Mouse (Mus musculus): Measurements from ENCODE around the gene Dnah2.

Dnah2 gene

GRCm38 (mm10) chr11:69417449-69418384 lies 131.2 kb downstream of the Dnah2 start:
- peak; percentile 98 for DNase-seq

GRCm38 (mm10) chr11:69416921-69417448 lies 131.9 kb downstream of the Dnah2 start:
- DNase-seq, result no peak

- no peak for DNase-seq
Measured at GRCm38 (mm10) chr11:69416509-69416908, 132.4 kb downstream of the Dnah2 start.

GRCm38 (mm10) chr11:69415668-69416451 lies 133.1 kb downstream of the Dnah2 start:
- DNase-seq, result peak; percentile 90

GRCm38 (mm10) chr11:69415327-69415667 lies 133.6 kb downstream of the Dnah2 start:
- peak; percentile 91 for DNase-seq

GRCm38 (mm10) chr11:69414421-69415326 lies 134.2 kb downstream of the Dnah2 start:
- peak; percentile 70 for DNase-seq

GRCm38 (mm10) chr11:69413221-69414181 lies 135.4 kb downstream of the Dnah2 start, which contains the start of gene Kdm6b:
Gene Kdm6b (minus strand): TSS chr11:69413675.
- DNase-seq, result peak; percentile 82

GRCm38 (mm10) chr11:69412548-69412947 lies 136.4 kb downstream of the Dnah2 start:
- no peak for DNase-seq

- peak; percentile 70 for DNase-seq
Measured at GRCm38 (mm10) chr11:69411538-69412203, 137.2 kb downstream of the Dnah2 start.

GRCm38 (mm10) chr11:69411073-69411535 lies 137.8 kb downstream of the Dnah2 start:
- DNase-seq, result peak; percentile 98

GRCm38 (mm10) chr11:69410310-69411072 lies 138.4 kb downstream of the Dnah2 start:
- peak; percentile 37 for DNase-seq

GRCm38 (mm10) chr11:69410045-69410309 lies 138.9 kb downstream of the Dnah2 start:
- DNase-seq, result no peak

- peak; percentile 86 for DNase-seq
Measured at GRCm38 (mm10) chr11:69409378-69410044, 139.4 kb downstream of the Dnah2 start.

- DNase-seq, result peak; percentile 98
Measured at GRCm38 (mm10) chr11:69408541-69409377, 140.2 kb downstream of the Dnah2 start.

- no peak for DNase-seq
Measured at GRCm38 (mm10) chr11:69407724-69408004, 141.2 kb downstream of the Dnah2 start.

GRCm38 (mm10) chr11:69406867-69407723 lies 141.8 kb downstream of the Dnah2 start:
- no peak for DNase-seq

- no peak for DNase-seq
Measured at GRCm38 (mm10) chr11:69406282-69406681, 142.6 kb downstream of the Dnah2 start.
